Mouse (Mus musculus): Measurements from ENCODE around the gene 1600014C23Rik.

The 1600014C23Rik gene

DNA sequence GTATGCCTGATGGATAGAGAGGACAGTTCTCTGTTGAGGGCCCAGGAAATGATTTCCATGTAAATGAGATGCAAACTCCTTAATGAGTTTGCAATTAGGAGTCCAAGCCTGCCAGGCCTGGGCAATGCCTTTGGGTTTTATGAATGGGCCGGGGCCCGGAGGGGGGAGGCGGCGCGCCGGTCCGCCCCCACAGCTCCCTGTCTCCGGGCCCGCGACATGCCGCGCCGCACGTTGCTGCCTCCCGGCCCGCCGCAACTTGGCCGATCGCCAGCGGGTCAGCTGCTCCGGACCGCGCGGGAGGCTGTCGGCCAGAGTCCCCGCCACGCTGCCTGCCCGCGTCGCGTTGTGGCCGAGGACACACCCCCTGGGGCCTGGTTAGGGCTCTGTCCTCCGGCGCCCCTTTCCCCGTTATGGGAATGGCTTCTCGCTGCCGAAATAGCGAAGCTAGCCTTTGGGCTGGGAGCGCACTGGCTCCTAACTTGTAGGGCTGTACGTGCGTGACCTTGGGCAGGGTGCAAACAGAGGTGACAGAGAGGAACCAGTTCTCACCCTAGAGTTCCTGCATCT lies at the start of gene 1600014C23Rik:
Gene 1600014C23Rik, minus strand, starts transcription at position 110 of the 567 bp plus-strand sequence.
- no peak for DNase-seq (ENCODE audit: low read depth, low spot score)

DNA sequence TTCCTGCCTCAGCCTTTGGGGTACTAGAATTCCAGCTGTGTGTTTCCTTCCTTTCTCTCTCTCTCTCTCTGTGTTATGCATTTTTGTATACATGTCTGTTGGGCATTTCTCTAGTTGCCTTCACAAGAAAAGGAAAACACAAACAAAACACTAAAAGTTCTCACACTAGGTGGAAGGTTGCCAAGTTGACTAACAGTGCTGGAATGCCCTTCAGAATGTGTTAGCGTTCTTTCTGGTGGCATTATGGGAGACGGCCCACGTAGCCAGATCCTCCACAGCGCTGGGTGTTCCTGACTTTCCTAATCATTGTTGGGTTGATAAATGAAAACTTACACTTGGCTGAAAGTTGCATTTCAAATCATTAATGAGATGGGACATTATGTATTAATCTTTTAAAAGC lies 44.8 kb upstream of the 1600014C23Rik start:
- no peak for DNase-seq (ENCODE audit: low read depth, low spot score)

DNA sequence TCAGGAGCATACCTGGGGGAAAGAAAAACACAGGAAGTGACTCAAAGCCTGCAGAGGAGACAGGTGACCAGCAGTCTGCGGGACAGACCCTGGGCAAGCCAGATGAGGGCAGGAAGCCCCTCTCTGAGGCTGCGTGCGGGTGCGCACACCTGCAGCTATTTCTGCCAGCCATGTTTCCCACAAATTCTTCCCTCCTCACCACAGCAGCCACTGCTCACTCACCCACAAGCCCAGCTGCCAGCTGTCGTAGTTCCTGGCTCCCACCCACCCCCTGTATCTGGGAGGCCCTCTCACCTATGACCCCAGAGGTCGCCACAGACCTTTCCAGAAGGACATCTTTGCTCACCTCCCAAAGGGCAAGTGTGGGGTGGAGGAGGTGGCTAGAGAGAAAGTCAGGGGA lies 43.8 kb upstream of the 1600014C23Rik start:
- DNase-seq (ENCODE audit: low read depth, low spot score): no peak

DNA sequence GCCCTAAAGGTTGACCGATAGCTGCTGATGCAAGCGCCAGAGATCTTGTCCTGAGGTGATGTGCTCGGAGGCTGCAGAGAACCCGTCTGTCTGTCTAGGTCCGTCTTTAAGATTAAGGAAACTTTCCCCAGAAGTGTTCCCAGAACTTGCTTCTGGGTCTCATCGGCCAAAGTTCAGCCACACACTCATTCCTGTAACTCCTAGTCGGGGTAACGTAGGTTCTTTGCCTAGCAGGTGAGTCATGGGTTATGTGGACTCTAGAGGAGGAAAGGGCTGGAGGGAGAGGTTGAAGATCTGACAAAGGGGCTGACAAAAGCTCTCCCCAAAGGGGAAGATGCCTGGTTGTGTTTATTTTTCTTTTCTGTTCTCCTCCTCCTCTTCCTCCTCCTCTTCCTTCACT lies 42.5 kb upstream of the 1600014C23Rik start:
- no peak for DNase-seq (ENCODE audit: low read depth, low spot score)

DNA sequence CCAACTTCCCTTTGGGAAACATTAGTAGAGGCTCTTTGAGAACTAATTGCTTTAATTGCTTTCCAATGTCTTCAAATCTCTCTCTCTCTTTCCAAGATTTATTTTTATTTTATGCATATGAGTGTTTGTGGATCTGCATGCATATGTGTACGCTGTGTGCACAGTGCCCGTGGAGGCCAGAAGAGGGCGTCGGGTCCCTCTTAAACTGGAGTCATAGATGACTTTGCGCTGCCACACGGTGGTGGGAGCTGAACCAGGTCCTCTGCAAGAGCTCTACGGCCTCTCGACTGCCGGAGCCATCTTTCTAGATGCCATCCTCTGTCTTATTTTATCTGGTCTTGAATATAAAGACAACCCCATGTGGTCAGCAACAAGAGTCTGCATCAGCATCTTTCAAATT lies 41.8 kb upstream of the 1600014C23Rik start:
- no peak for DNase-seq (ENCODE audit: low read depth, low spot score)

DNA sequence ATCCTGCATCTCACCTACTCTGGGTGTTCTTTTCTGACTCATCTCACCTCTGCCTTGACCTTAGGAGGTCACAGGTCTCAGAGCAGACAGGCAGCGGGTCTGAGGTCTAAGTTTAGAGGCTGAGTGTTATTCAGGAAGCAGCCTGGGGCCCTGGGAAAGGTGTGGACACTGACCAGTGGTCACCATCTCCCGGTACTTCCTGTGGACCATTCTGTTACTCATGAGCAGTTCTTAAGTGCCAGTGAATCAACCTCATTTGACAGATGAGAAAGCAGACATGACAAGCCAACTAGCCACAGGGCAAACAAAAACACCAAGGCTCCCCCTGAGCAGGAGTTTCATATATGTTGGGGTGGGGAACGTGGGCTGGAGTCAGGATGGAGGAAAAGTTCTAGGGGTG lies 38.9 kb upstream of the 1600014C23Rik start:
- DNase-seq (ENCODE audit: low read depth, low spot score): no peak

DNA sequence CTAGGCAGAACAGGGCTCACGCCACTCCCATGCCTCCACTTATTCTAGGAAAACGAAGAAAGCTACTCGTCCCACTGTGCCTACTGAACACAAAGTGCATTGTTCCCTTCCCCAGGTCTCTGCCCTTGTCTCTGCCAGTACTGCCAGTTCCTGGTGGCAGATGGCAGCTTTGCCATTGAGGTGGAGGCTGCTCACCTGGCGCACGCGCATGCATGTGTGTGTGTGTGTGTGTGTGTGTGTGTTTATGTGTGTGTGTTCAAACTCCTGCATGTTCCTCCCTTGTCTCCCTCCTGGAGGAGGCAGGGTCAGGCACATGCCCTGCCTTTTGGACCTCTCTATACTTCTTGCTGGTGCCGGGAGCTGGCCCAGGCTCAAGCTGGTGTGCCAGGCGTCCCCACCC lies 38.5 kb upstream of the 1600014C23Rik start:
- DNase-seq (ENCODE audit: low read depth, low spot score): no peak

DNA sequence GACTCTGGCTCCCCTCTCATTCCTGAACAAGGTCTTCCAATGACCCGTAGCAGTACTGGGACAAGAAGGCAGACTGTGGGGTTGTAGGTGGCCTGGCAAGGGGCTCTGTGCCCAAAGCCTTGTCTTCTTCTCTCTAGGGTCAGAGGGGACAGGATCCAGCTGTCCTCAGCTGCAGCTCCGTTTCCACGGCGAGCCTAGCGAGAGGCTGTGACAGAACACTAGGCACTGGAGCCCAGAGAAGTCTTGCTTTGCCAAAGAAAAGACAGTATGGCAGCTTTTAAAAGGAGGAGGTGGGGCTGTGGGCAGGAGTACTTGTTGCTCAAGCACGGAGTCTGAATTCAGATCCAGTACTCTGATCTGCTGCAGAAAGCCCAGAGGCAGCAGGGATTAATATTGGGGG lies 36.8 kb upstream of the 1600014C23Rik start:
- DNase-seq (ENCODE audit: low read depth, low spot score): no peak

DNA sequence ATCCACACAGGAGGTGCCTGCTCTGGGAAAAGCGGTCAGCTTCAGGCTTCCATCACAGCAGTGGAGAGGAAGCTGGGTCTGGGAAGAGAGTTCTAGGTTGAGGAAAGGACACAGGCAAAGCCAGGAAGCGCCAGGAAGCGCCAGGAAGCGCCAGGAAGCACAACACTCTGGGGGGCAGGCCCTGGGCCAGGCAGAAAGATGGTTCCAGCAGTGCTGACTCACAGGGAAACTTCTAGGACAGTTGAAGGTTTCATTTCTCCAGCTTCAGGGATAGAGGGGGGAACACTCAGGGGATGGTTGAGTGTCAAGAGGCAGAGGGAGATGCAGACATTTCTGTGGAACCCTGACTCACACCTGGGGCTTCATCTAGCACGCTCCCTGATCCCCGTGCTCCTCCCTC lies 36.2 kb upstream of the 1600014C23Rik start:
- DNase-seq (ENCODE audit: low read depth, low spot score): no peak

DNA sequence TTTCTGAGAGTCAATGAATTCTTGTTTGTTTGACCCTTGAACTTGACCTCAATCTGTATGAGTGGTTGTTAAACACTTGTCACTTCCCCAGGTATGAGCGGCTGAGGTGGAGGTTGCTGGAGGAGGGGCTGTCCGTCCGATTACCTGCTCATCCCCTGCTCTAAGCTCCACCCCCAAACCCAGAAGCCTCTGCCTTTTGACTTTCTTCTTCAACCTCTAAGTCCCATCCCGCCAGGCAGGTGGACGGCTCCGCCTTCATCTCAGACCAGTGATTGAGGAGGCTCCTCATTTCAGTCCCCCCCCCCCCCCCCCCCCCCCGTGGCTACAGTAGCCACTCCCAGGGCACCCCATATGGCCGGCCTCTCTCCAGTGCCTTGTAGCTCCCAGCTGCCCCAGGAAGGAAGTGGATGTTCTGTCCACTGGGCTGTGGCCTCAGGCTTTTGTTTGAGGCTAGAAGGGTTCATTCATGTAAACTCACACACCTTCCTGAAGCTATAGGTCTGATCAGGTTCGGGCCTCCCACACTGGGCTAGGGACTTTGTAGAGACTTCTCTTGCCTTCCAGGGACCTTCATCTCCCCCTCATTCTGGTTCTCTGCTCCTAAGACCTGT lies 34.0 kb upstream of the 1600014C23Rik start:
- no peak for DNase-seq (ENCODE audit: low read depth, low spot score)

DNA sequence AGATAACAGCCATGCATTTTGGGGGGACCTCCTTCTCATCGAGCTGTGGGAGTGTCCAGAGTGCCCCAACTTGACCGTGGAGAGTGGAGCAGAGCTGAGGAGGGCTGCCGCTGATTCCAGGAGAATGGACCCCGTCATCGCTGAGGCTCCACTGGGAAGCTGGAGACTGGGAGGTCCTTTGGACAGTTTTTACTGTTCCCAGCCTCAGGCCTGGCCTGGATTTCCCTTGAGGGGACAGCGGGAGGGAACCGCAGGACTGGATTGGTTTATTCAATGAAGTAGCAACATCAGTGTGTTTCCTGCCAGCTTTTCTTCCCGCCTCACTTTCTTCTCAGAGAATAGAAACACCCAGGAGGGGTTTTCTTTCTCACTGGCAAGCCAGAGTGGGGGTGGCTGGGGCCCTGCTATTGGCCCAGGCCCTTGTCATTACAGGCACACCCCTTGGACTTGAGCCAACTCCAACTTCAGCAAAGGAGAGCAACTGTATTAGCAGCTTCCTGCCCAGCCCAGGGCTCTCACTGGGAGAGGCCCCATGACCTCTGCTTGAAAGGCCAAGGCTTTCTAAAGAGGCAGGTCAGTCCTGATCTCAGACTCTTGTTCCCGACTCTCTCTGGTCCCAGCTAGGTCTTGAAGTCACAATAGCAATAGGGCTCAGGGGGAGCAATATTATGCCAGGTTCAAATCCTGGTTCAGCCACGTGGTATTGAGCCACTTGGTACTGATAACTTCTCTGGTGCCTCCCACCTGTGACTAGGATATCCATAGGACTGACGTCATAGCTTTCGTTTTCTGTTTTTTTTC lies 33.3 kb upstream of the 1600014C23Rik start:
- peak; percentile 29 for DNase-seq (ENCODE audit: low read depth, low spot score)

DNA sequence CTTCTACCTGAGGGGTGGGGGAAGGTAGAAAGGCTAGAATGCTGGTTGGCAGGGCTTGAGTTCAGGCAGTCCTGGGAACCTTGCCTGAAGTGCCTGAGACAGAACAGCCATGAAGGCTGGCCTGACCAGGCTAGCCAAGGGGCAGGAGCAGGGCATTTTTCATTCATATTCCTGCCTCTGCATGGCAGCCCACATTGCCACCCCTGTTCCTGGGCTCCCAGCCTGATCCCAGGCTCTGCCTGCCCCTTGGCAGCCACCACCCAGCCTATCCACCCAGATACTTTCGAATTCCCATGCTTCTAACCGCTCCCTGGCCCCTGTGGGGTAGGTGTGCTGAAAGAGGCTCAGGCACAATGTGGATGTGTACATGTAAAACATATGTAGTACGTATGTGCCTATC lies 32.3 kb upstream of the 1600014C23Rik start:
- DNase-seq (ENCODE audit: low read depth, low spot score): no peak

DNA sequence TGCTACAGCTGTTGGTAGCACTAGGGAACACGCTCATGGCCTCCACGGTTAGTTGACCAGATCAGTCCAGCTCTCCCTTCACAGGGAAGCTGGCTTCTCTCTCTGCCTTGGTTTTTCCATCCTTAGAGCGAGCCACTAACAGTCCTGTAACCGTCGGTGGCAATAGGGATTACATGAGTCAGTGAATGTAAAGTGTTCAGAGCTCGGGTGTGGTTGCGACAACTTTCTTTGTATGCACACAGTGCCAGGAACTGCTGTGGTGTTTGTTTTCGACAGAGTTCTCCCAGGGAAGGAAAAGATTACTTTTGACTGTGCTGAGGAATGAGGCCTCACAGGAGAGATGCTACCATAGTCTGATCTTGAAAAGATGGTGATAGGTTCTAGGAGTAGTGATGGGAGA lies 29.5 kb upstream of the 1600014C23Rik start:
- DNase-seq (ENCODE audit: low read depth, low spot score): no peak

DNA sequence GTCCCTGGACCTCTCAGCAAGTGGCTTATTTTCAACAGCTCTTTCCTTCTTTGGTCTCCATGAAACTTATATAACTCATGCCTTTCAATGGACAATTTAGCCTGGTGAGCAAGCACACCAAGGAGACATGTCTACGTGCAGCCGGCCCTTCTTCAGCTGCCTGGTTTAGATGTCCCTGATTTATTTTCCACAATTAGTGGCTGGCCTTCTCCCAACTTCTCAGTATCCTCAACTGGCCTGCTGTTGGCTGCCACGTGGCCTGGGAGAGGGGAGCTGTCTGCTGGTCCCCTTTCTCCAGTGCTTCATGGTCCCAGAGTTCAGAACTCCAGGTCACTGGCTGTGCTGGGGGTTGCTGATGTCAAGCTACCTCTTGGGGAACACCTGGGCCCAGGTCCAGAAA lies 28.3 kb upstream of the 1600014C23Rik start:
- DNase-seq (ENCODE audit: low read depth, low spot score): no peak

DNA sequence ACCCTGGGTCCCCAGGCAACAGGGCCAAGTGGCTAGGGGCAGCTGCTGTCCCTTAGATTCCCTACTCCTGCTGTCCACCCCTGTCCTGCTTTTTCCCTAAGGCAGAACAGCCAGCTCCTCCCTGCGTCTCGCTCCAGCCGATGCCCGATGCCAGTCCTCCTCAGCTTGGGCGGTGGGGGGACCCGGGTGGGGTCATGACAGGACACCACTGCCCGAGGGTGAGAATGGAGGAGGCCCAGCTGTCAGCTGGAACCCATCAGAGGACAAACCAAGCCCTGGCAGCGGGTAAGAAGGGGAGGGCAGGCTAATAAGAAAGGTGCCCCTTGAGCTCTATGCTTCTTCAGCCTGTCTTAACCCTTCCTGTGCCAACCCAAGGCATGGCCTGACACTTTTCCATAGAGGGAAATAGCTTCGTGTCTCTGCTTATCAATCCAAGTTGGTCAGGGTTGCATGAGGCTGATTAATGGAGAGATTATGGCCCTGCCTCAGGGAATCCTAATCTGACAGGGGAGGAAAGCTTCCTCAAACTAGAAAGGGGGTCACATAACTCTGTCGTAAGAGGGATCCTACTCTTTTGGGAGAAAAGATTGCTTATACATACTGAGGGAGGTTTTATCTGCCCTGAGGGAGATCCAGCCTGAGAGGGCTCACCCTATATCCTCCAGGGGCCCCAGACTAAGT lies 27.5 kb upstream of the 1600014C23Rik start:
- no peak for DNase-seq (ENCODE audit: low read depth, low spot score)

DNA sequence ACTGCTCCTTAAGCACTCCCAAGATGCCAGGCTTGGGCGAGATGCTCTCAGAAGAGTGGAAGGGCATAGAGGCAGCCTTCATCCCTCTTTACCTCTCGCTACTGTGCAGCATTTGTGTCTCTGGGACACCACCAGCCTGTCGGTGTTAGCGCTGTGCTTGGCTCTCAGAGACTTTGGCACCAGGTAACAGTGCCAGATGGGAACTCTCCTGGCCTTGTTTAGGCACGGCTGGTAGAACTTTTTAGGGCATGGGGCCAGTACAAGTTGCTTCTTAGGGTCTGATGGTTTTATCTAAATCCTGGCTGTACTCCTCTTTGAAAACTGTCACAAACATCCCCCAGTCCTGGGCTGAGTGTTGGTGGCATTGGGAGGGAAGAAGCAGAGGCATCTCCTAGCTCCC lies 26.1 kb upstream of the 1600014C23Rik start:
- DNase-seq (ENCODE audit: low read depth, low spot score): no peak

DNA sequence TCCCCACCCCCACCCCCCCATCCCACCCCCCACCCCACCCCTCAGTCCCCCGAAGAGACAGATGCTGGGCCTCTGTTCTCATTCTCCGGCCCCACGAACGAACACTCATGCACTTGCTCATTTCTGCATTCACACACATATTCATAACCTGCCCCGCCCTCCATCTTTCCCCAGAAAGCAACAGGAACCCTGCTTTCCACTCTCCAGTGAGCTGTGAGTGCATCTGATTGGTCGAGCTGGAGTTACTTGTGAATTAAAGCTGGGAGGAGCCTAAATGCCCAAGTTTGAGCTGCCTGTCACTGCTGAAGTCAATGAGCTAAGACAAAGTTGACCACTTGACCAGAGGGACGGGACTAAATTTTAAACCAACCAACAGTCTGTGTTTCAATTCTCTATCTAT lies 25.2 kb upstream of the 1600014C23Rik start:
- DNase-seq (ENCODE audit: low read depth, low spot score): no peak

DNA sequence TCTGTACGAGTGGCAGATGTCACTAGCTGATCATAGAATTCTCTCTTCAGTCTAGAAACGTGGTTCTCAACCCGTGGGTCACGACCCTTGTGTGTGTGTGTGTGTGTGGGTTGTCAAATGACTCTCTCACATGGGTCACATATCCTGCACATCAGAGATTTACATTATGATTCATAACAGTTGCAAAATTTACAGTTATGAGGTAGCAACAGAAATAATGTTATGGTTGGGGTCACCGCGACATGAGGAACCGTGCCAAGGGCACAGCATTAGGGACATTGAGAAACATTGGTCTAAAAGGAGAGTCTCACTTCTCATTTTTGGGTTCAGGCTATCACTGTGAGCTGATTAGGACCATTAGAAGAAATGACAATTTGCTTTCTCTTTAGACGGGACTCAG lies 24.3 kb upstream of the 1600014C23Rik start:
- DNase-seq (ENCODE audit: low read depth, low spot score): no peak

DNA sequence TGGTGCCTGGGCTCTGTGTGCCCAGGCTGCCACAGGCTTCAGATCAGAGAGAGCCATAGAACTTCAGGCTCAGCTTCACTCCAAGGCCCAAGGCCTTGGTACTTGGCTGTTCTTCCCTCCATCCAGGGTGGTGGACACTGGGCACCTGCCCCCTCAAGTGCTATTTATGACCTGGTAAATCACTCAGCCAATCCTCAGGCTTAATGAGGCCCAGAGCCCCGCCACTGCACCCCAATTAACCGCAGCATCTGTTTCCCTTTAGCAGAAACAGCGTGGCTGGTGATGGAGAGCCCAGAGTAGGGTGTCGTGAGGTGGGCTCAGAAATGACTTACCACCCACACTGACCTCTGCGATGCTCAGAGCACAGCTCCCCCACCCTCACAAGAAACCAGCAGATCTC lies 23.2 kb upstream of the 1600014C23Rik start:
- DNase-seq (ENCODE audit: low read depth, low spot score): no peak

DNA sequence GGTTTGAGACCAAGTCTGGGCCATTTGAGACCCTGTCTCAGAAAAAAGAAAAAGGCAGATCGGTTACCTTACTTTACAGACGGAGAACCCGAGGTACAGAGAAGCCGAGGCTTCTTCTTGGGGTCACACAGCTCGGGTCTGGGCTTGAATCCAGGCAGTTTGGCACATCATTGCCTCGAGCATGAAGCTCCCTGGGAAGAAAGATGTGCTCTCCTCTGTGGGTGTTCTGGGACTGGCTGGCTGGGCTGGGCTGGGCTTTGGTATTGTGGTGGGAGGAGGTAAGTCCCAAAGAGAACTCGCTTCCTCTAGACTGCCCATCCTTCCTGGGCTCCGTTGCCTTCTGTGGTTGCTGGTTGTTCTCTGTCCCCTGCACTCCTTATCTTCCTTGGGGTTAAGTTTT lies 22.7 kb upstream of the 1600014C23Rik start:
- DNase-seq (ENCODE audit: low read depth, low spot score): no peak

DNA sequence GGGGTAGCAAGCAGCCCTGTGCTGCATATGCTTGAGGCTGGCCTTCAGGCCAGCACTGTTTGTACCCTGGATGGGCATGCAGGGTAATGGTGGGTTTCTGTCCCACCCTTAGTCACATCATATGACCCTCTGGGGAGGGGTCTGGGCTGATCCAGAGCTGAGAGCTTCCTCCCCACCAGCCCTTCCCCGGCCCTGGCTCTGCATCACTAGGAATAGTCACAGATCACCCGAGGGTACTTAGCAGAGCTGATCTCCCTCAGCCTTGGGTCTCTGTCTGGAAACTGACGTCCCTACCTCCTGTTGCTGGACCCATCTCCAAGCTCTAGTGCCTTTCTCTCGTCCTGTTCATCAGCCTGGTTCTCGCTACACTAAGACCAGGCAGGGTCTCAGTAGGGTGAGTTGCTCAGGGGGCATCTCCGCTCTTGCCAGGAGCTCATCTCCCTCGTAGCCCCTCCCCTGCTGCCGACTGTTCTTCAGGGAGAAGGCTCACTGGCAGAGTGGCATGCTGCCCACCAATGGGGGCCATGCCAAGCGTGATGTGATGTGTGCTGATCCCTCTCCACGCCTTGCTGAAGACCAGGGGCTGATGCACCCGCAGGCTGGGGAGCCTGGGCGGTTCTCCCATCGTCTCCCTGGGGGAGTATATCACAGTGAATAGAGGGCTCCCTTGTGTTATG lies 20.7 kb upstream of the 1600014C23Rik start:
- no peak for DNase-seq (ENCODE audit: low read depth, low spot score)

DNA sequence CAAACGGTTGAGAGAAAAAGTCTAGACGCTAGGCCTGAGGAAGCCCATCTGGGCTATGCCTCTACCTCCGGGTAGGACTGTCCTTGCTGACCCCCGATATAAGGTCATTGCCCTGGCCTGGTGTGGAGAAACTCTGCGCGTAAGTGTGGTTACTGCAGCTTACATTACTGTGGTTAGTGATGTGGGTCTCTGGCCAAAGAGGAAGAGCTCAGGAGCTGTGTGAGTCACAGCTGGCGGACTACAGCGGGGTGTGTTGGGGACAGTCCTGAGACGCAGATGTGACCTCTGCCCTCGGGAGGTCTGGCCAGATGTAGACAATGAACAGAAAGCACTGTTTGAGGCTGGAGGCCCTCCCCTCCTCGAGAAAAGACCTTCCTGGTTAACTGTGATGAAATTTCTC lies 19.0 kb upstream of the 1600014C23Rik start:
- DNase-seq (ENCODE audit: low read depth, low spot score): no peak
